Comparison of ENCODE assay signal across 11 mouse cellular contexts in the genomic region with DNA sequence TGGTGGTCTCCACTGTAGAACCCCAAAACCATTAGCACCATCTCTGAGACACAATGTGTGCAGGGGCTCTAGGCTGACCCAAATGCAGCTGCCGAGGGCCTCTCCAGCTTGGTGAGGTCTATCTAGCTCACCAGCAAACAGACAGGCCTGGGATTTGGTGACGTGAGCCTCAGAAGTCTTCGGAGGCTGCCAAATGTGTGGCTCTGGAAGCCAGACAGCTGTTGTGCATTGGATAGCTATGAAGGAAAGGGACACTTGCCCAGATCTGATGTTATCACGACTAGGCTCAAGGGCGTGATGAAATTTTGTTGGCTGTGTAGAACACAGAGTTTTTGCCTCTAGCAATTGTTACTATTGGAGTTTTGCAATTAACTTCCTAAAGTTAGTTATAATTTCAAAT. TPM values are rescaled to one million over a fixed set of nuclear protein-coding genes. Genes with fewer than 3 reads are reported as not detected.
DNase-seq lines count a peak whose midpoint lies in the region; ATAC-seq lines count a peak whose summit lies in the region.
"Had no signal": no experiment of that assay in that cellular context is flagged by ENCODE, and none has a peak within 500 bp of the region (broad histone marks: within the 10 kb centered on the region; RNA-seq: fewer than 3 reads in every experiment).

No protein-coding gene starts in this region.

- H3K4me1 ChIP-seq in heart, embryonic 10.5 days, result no peaks in the 10 kb centered on the region
- peaks cover 8% of the 10 kb centered on the region for H3K4me1 ChIP-seq in heart, embryonic 15.5 days (replicated peaks)
- peaks cover 11% of the 10 kb centered on the region for H3K4me1 ChIP-seq in lung, embryonic 16.5 days (replicated peaks; ENCODE audit: control insufficient read depth, insufficient read depth, low read length)
- H3K4me1 ChIP-seq: neural tube, embryonic 15.5 days had no signal

- peak; percentile 50; the same call in 1 of the 2 replicates for ATAC-seq in heart, embryonic 15.5 days (replicated peaks; ENCODE audit: insufficient number of reproducible peaks, insufficient read depth, low FRiP score, low read depth)
- peak; percentile 95 for ATAC-seq in lung, embryonic 16.5 days (ENCODE audit: low read depth)
- no peak for ATAC-seq in inflammation-experienced regulatory T-cells, adult 6 months
- ATAC-seq: CD4-positive, CD25-positive, alpha-beta regulatory T cell, adult 4 months had no signal

- no peak overlapping the region for H3K4me2 ChIP-seq in heart, embryonic 15.5 days
- H3K4me2 ChIP-seq in lung, embryonic 16.5 days (ENCODE audit: low read depth, low read length), result no peak overlapping the region
- H3K4me2 ChIP-seq: neural tube, embryonic 15.5 days had no signal

- no peak overlapping the region for H3K4me3 ChIP-seq in heart, embryonic 10.5 days
- no peak overlapping the region for H3K4me3 ChIP-seq in heart, embryonic 15.5 days
- H3K4me3 ChIP-seq in lung, embryonic 16.5 days (ENCODE audit: low read length), result no peak overlapping the region
- H3K4me3 ChIP-seq: neural tube, embryonic 15.5 days had no signal

- H3K27ac ChIP-seq in heart, embryonic 10.5 days, result no peak overlapping the region
- H3K27ac ChIP-seq in heart, embryonic 15.5 days, result no peak overlapping the region
- peak overlapping the region; percentile 79 for H3K27ac ChIP-seq in lung, embryonic 16.5 days (ENCODE audit: low read length)
- H3K27ac ChIP-seq: neural tube, embryonic 15.5 days had no signal

- 65% methylated on average over 5 of the region's 5 CpGs for WGBS in heart, embryonic 10.5 days
- WGBS in heart, embryonic 15.5 days, result 29% methylated on average over 5 of the region's 5 CpGs
- 38% methylated on average over 5 of the region's 5 CpGs for WGBS in lung, embryonic 16.5 days

- H3K36me3 ChIP-seq in heart, embryonic 10.5 days, result no peaks in the 10 kb centered on the region
- no peaks in the 10 kb centered on the region for H3K36me3 ChIP-seq in heart, embryonic 15.5 days
- no peaks in the 10 kb centered on the region for H3K36me3 ChIP-seq in lung, embryonic 16.5 days (ENCODE audit: control insufficient read depth, insufficient read depth, low read length)
- H3K36me3 ChIP-seq: neural tube, embryonic 15.5 days had no signal

- DNase-seq in heart, adult 11 months, result peak; percentile 98
- DNase-seq in heart, embryonic 10.5 days (ENCODE audit: low spot score), result no peak
- peak; percentile 13 for DNase-seq in Muller cell, postnatal 12 days (ENCODE audit: inconsistent ontology term)
- no peak for DNase-seq in spleen, postnatal 10 days (ENCODE audit: low spot score in 2 of 2)
- DNase-seq in thymus, postnatal 36 days, result no peak

- H3K9me3 ChIP-seq in heart, embryonic 10.5 days, result no peaks in the 10 kb centered on the region
- H3K9me3 ChIP-seq in heart, embryonic 15.5 days (replicated peaks), result no peaks in the 10 kb centered on the region
- H3K9me3 ChIP-seq in lung, embryonic 16.5 days (ENCODE audit: control insufficient read depth, low read length), result no peaks in the 10 kb centered on the region
- H3K9me3 ChIP-seq: neural tube, embryonic 15.5 days had no signal

- no peaks in the 10 kb centered on the region for H3K27me3 ChIP-seq in heart, embryonic 10.5 days (ENCODE audit: insufficient read depth, poor library complexity, severe bottlenecking)
- 0 out of 2 replicates have a peak, but pooled peaks cover 4% of the 10 kb centered on the region for H3K27me3 ChIP-seq in heart, embryonic 15.5 days
- H3K27me3 ChIP-seq in lung, embryonic 16.5 days (ENCODE audit: control insufficient read depth, insufficient read depth, low read depth, low read length), result no peaks in the 10 kb centered on the region
- H3K27me3 ChIP-seq: neural tube, embryonic 15.5 days had no signal

- H3K9ac ChIP-seq in heart, embryonic 15.5 days, result no peak overlapping the region
- H3K9ac ChIP-seq in lung, embryonic 16.5 days (ENCODE audit: low read length), result no peak overlapping the region
- H3K9ac ChIP-seq: neural tube, embryonic 15.5 days had no signal

RNA-seq across cellular contexts. Expression of a gene that starts 4.6 kb away (rescaled TPM):
- polyA plus RNA-seq in heart, embryonic 10.5 days (2016; fragmentation: Nextera tagmentation; extraction: Ambion mirVana), result not detected in 2 replicates
- 0.49 TPM in 1 of 2 replicates, not detected in the other for polyA plus RNA-seq in heart, embryonic 15.5 days (2015; fragmentation: Nextera tagmentation; extraction: Ambion mirVana)
- polyA plus RNA-seq in lung, embryonic 16.5 days (2015; fragmentation: Nextera tagmentation; extraction: Ambion mirVana), result not detected in 2 replicates
- under 1 TPM in 1 of 3 experiments, not detected in 2; 0.99 TPM for polyA plus RNA-seq in inflammation-experienced regulatory T-cells, adult 6 months (2017; shearing (Covaris generic))
- polyA plus RNA-seq: limb, embryonic 11.5 days; neural tube, embryonic 15.5 days had no signal

RNA-seq across cellular contexts. Expression of a gene that starts 8.4 kb away (rescaled TPM):
- 19.8 and 37.7 TPM in 2 replicates for polyA plus RNA-seq in heart, embryonic 10.5 days (2016; fragmentation: Nextera tagmentation; extraction: Ambion mirVana)
- polyA plus RNA-seq in heart, embryonic 15.5 days (2015; fragmentation: Nextera tagmentation; extraction: Ambion mirVana), result 49.4 and 65.5 TPM in 2 replicates
- 9.3 and 12.6 TPM in 2 replicates for polyA plus RNA-seq in lung, embryonic 16.5 days (2015; fragmentation: Nextera tagmentation; extraction: Ambion mirVana)
- 10 to 100 TPM in 2 of 3 experiments, 1 to 10 TPM in 1; 8.3 to 26.9 (median 19.1) TPM for polyA plus RNA-seq in inflammation-experienced regulatory T-cells, adult 6 months (2017; shearing (Covaris generic))

RNA-seq across cellular contexts. Expression of a gene that starts 13.0 kb away (rescaled TPM):
- polyA plus RNA-seq in heart, embryonic 10.5 days (2016; fragmentation: Nextera tagmentation; extraction: Ambion mirVana), result 33.2 and 39.5 TPM in 2 replicates
- polyA plus RNA-seq in heart, embryonic 15.5 days (2015; fragmentation: Nextera tagmentation; extraction: Ambion mirVana), result 20.0 and 23.7 TPM in 2 replicates
- polyA plus RNA-seq in lung, embryonic 16.5 days (2015; fragmentation: Nextera tagmentation; extraction: Ambion mirVana), result 24.7 and 30.8 TPM in 2 replicates
- polyA plus RNA-seq in inflammation-experienced regulatory T-cells, adult 6 months (2017; shearing (Covaris generic)), result 10 to 100 TPM; 30.5 to 59.4 (median 50.2) TPM

RNA-seq across cellular contexts. Expression of a gene that starts 25.4 kb away (rescaled TPM):
- polyA plus RNA-seq in heart, embryonic 10.5 days (2016; fragmentation: Nextera tagmentation; extraction: Ambion mirVana), result 0.64 TPM in 1 of 2 replicates, not detected in the other
- 0.92 and 6.4 TPM in 2 replicates for polyA plus RNA-seq in heart, embryonic 15.5 days (2015; fragmentation: Nextera tagmentation; extraction: Ambion mirVana)
- 0.57 and 2.7 TPM in 2 replicates for polyA plus RNA-seq in lung, embryonic 16.5 days (2015; fragmentation: Nextera tagmentation; extraction: Ambion mirVana)
- polyA plus RNA-seq in inflammation-experienced regulatory T-cells, adult 6 months (2017; shearing (Covaris generic)), result 10 to 100 TPM; 18.3 to 32.3 (median 19.9) TPM

RNA-seq across cellular contexts. Expression of a gene that starts 45.3 kb away (rescaled TPM):
- polyA plus RNA-seq in heart, embryonic 10.5 days (2016; fragmentation: Nextera tagmentation; extraction: Ambion mirVana), result 7.0 and 9.2 TPM in 2 replicates
- polyA plus RNA-seq in heart, embryonic 15.5 days (2015; fragmentation: Nextera tagmentation; extraction: Ambion mirVana), result 8.1 and 8.3 TPM in 2 replicates
- polyA plus RNA-seq in lung, embryonic 16.5 days (2015; fragmentation: Nextera tagmentation; extraction: Ambion mirVana), result 12.9 and 15.6 TPM in 2 replicates
- polyA plus RNA-seq in inflammation-experienced regulatory T-cells, adult 6 months (2017; shearing (Covaris generic)), result 10 to 100 TPM; 10.3 to 13.2 (median 11.2) TPM

Comparison
In these comparisons a context has a peak if more than half of its experiments do, and no peak if none do; other contexts are left out.
1. DNase-seq: peak in heart, adult 11 months (single experiment) and Muller cell, postnatal 12 days (single experiment); none in heart, embryonic 10.5 days (single experiment), spleen, postnatal 10 days (0 of 2) and thymus, postnatal 36 days (0 of 2).